15 mouse cellular contexts compared by ENCODE assay signal in genomic region chr6:4655466-4655865, GRCm38 (mm10).
"Had no signal": no experiment of that assay in that cellular context is flagged by ENCODE, and none has a peak within 500 bp of the region (broad histone marks: within the 10 kb centered on the region; RNA-seq: fewer than 3 reads in every experiment).

No protein-coding gene starts in this region.

- H3K4me1 ChIP-seq: liver, embryonic 13.5 days; midbrain, embryonic 15.5 days; neural tube, embryonic 13.5 days had no signal

- ATAC-seq: liver, postnatal 0 days; lung, postnatal 0 days; midbrain, embryonic 15.5 days had no signal

- DNase-seq: kidney, adult 11 months; kidney, adult 9 months; kidney, postnatal 10 days; liver; liver, embryonic 13.5 days; liver, postnatal 0 days; lung, postnatal 36 days; retina, postnatal 1 day; right cerebral cortex, postnatal 14 days; thymus, postnatal 4 days had no signal

- H3K27me3 ChIP-seq: liver, embryonic 13.5 days; midbrain, embryonic 15.5 days; neural tube, embryonic 13.5 days had no signal

- H3K27ac ChIP-seq: left cerebral cortex, adult 2 months; liver, embryonic 13.5 days; midbrain, embryonic 15.5 days; neural tube, embryonic 13.5 days had no signal

- H3K36me3 ChIP-seq: liver, embryonic 13.5 days; midbrain, embryonic 15.5 days; neural tube, embryonic 13.5 days had no signal

- H3K4me3 ChIP-seq: left cerebral cortex, adult 2 months; liver, embryonic 13.5 days; midbrain, embryonic 15.5 days; neural tube, embryonic 13.5 days had no signal

- H3K4me2 ChIP-seq: liver, embryonic 13.5 days; midbrain, embryonic 11.5 days; midbrain, embryonic 15.5 days; neural tube, embryonic 13.5 days had no signal

- H3K9ac ChIP-seq: liver, embryonic 13.5 days; liver, postnatal 0 days; midbrain, embryonic 15.5 days; neural tube, embryonic 13.5 days had no signal

- H3K9me3 ChIP-seq: liver, embryonic 13.5 days; midbrain, embryonic 15.5 days; neural tube, embryonic 13.5 days had no signal
